Mouse (Mus musculus): ENCODE data around the gene Fmo2. TPM values are rescaled to one million over a fixed set of nuclear protein-coding genes. Genes with fewer than 3 reads are reported as not detected.
A peak's percentile ranks its signal among the peaks of the same experiment; 100 is the strongest.

Gene Fmo2
- total RNA-seq (2021) = 1 to 10 TPM; 2.3 to 2.6 TPM
- long read RNA-seq, experiment 1, full-length matches to known transcripts = 3 of 5 reads
- long read RNA-seq, experiment 1, partial matches to known transcripts = 0 of 5 reads
- long read RNA-seq, experiment 1, other reads (novel, unspliced or antisense) = 2 of 5 reads
- long read RNA-seq, experiment 2, partial matches to known transcripts = 0 of 5 reads
- long read RNA-seq, experiment 2, other reads (novel, unspliced or antisense) = 3 of 5 reads

GRCm38 (mm10) chr1:162897838-162898811 is at the start of gene Fmo2:
Gene Fmo2 (minus strand): TSS chr1:162898726.
- Histone ChIP-seq H3K4me3 (no peak within 1 kb of the TSS), H3K27ac (no peak within 1 kb of the TSS)
- no peak for DNase-seq (ENCODE audit: extremely low spot score in 1 of 2, low spot score in 2 of 2)
- TF ChIP-seq CTCF (IDR thresholded peaks at IDR 0.05) = no peak
- intact Hi-C loops (cut with DNase I) = loop anchor here (2.0 kb wide), 2 partner anchors 159 to 173 kb away; no protein-coding TSS in a partner anchor

- Histone ChIP-seq H3K27ac (no peak overlapping the region), H3K4me3 (no peak overlapping the region)
- TF ChIP-seq CTCF (IDR thresholded peaks at IDR 0.05) = no peak
- DNase-seq (ENCODE audit: extremely low spot score in 1 of 2, low spot score in 2 of 2) = no peak
- intact Hi-C loops (cut with DNase I) = no loop called here
Measured at GRCm38 (mm10) chr1:162947934-162948333, 49.4 kb upstream of the Fmo2 start.

GRCm38 (mm10) chr1:162946837-162947558 is 48.5 kb upstream of the Fmo2 start:
- H3K27ac ChIP-seq = no peak overlapping the region
- DNase-seq (ENCODE audit: extremely low spot score in 1 of 2, low spot score in 2 of 2) = no peak
- TF ChIP-seq CTCF (IDR thresholded peaks at IDR 0.05) = no peak
- H3K4me3 ChIP-seq = no peak overlapping the region
- intact Hi-C loops (cut with DNase I) = no loop called here

- intact Hi-C loops (cut with DNase I) = no loop called here
- Histone ChIP-seq H3K27ac (no peak overlapping the region), H3K4me3 (no peak overlapping the region)
- TF ChIP-seq CTCF (IDR thresholded peaks at IDR 0.05) = no peak
- no peak for DNase-seq (ENCODE audit: extremely low spot score in 1 of 2, low spot score in 2 of 2)
Measured at GRCm38 (mm10) chr1:162943700-162944099, 45.2 kb upstream of the Fmo2 start.

GRCm38 (mm10) chr1:162938696-162939351 is 40.3 kb upstream of the Fmo2 start:
- Histone ChIP-seq H3K4me3 (no peak overlapping the region), H3K27ac (no peak overlapping the region)
- TF ChIP-seq CTCF (IDR thresholded peaks at IDR 0.05) = no peak
- no peak for DNase-seq (ENCODE audit: extremely low spot score in 1 of 2, low spot score in 2 of 2)
- intact Hi-C loops (cut with DNase I) = no loop called here

- Histone ChIP-seq H3K27ac (no peak overlapping the region), H3K4me3 (no peak overlapping the region)
- no peak for DNase-seq (ENCODE audit: extremely low spot score in 1 of 2, low spot score in 2 of 2)
- no peak for TF ChIP-seq CTCF (IDR thresholded peaks at IDR 0.05)
- intact Hi-C loops (cut with DNase I) = no loop called here
Measured at GRCm38 (mm10) chr1:162937970-162938695, 39.6 kb upstream of the Fmo2 start.

GRCm38 (mm10) chr1:162937415-162937814 is 38.9 kb upstream of the Fmo2 start, which contains the start of gene Fmo6:
Gene Fmo6 (minus strand): TSS chr1:162937515.
- no peak for TF ChIP-seq CTCF (IDR thresholded peaks at IDR 0.05)
- no peak within 1 kb of the TSS for H3K27ac ChIP-seq
- no peak for DNase-seq (ENCODE audit: extremely low spot score in 1 of 2, low spot score in 2 of 2)
- intact Hi-C loops (cut with DNase I) = no loop called here
- no peak within 1 kb of the TSS for H3K4me3 ChIP-seq

GRCm38 (mm10) chr1:162934374-162935012 is 36.0 kb upstream of the Fmo2 start:
- peak overlapping the region; percentile 66; the same call in 1 of the 2 replicates for H3K27ac ChIP-seq
- DNase-seq (ENCODE audit: extremely low spot score in 1 of 2, low spot score in 2 of 2) = no peak
- intact Hi-C loops (cut with DNase I) = no loop called here
- H3K4me3 ChIP-seq = no peak overlapping the region
- TF ChIP-seq CTCF (IDR thresholded peaks at IDR 0.05) = no peak

- no peak for TF ChIP-seq CTCF (IDR thresholded peaks at IDR 0.05)
- no peak overlapping the region for H3K4me3 ChIP-seq
- peak overlapping the region; percentile 55 for H3K27ac ChIP-seq
- no peak for DNase-seq (ENCODE audit: extremely low spot score in 1 of 2, low spot score in 2 of 2)
- intact Hi-C loops (cut with DNase I) = no loop called here
Measured at GRCm38 (mm10) chr1:162932386-162932785, 33.9 kb upstream of the Fmo2 start.

- H3K4me3 ChIP-seq = no peak overlapping the region
- no peak for DNase-seq (ENCODE audit: extremely low spot score in 1 of 2, low spot score in 2 of 2)
- TF ChIP-seq CTCF (IDR thresholded peaks at IDR 0.05) = no peak
- intact Hi-C loops (cut with DNase I) = no loop called here
- peak overlapping the region; percentile 55 for H3K27ac ChIP-seq
Measured at GRCm38 (mm10) chr1:162931880-162932279, 33.4 kb upstream of the Fmo2 start.

Measured in left cerebral cortex, adult 2 months (tissue).